Mouse (Mus musculus): ENCODE data around the gene Unc5a.

- TF ChIP-seq USF1 (IDR thresholded peaks at IDR 0.05; ENCODE audit: low read depth) (no peak), REST (IDR thresholded peaks at IDR 0.05; ENCODE audit: insufficient read depth, insufficient read length) (no peak), TCF3 (IDR thresholded peaks at IDR 0.05; ENCODE audit: insufficient read length, low read depth) (no peak), POLR2A (IDR thresholded peaks at IDR 0.05; ENCODE audit: insufficient read length, low read depth) (no peak), TCF12 (IDR thresholded peaks at IDR 0.05; ENCODE audit: insufficient read depth, poor library complexity, severe bottlenecking) (no peak), MYOD1 (IDR thresholded peaks at IDR 0.05; ENCODE audit: control insufficient read depth in 1 of 3, insufficient read length in 2 of 3, low read depth in 2 of 3) (no peak), MAX (IDR thresholded peaks at IDR 0.05; ENCODE audit: low read depth) (no peak), CEBPB (IDR thresholded peaks at IDR 0.05; ENCODE audit: insufficient read depth, poor library complexity, severe bottlenecking) (no peak), MYOG (IDR thresholded peaks at IDR 0.05; ENCODE audit: control insufficient read depth in 1 of 3, insufficient read depth in 1 of 3, insufficient read length in 2 of 3, low read depth in 2 of 3) (no peak), POLR2AphosphoS2 (IDR thresholded peaks at IDR 0.05; ENCODE audit: insufficient read length, low read depth) (no peak)
These were observed 381 bp downstream of the Unc5a start for GRCm38 (mm10) chr13:54949592-54949991.

All from myocyte (in vitro differentiated cells).